Mouse (Mus musculus): ENCODE data around the gene 1700030K09Rik.

Gene 1700030K09Rik

GRCm38 (mm10) chr8:72504637-72505314, 61.1 kb downstream of the 1700030K09Rik start:
- DNase-seq (ENCODE audit: low read depth, low spot score), result no peak

GRCm38 (mm10) chr8:72507505-72507904, 63.8 kb downstream of the 1700030K09Rik start:
- DNase-seq (ENCODE audit: low read depth, low spot score), result no peak

All from 3T3-L1 (cell line).